Mouse (Mus musculus) erythroblast, embryonic 14.5 days (primary cell): ENCODE results near the gene Camkk1. TPM values are rescaled to one million over a fixed set of nuclear protein-coding genes. Genes with fewer than 3 reads are reported as not detected.

ENCODE experiments used
- H3K27me3 ChIP-seq: 2 replicates; pipeline ENCODE4 v1.6.1; 2012; ENCODE audit warnings: inconsistent platforms; ENCODE audit not compliant: control insufficient read depth
- H3K36me3 ChIP-seq: 2 replicates; pipeline ENCODE4 v1.6.1; 2012; ENCODE audit warnings: mild to moderate bottlenecking, inconsistent platforms; ENCODE audit not compliant: control insufficient read depth
- H3K4me1 ChIP-seq: 2 replicates; pipeline ENCODE4 v1.6.1; 2012; ENCODE audit warnings: inconsistent platforms; ENCODE audit not compliant: control insufficient read depth
- H3K4me3 ChIP-seq: replicated peaks from 2 replicates; pipeline ENCODE3; 2012; ENCODE audit warnings: moderate library complexity, mild to moderate bottlenecking, inconsistent platforms
- H3K9me3 ChIP-seq: 2 replicates; pipeline ENCODE4 v1.6.1; 2012; ENCODE audit warnings: low read length, inconsistent platforms, mixed read lengths; ENCODE audit not compliant: control insufficient read depth
- GATA1 ChIP-seq: IDR thresholded peaks from 2 replicates; pipeline ENCODE4 v1.6.1; 2012; ENCODE audit warnings: low read length, inconsistent platforms, mixed read lengths
- TAL1 ChIP-seq: IDR thresholded peaks from 3 replicates; pipeline ENCODE4 v1.6.1; 2012; ENCODE audit warnings: low read length, inconsistent platforms, mixed read lengths
- polyA plus RNA-seq: library from polyadenylated mRNA; stranded (reverse); fragments of >175 nt; gene quantifications from 2 replicates; pipeline ENCODE4 v1.2.3, GENCODE M21; 2012

The Camkk1 gene
- polyA plus RNA-seq, 1 experiment, result 0.01 TPM

DNA sequence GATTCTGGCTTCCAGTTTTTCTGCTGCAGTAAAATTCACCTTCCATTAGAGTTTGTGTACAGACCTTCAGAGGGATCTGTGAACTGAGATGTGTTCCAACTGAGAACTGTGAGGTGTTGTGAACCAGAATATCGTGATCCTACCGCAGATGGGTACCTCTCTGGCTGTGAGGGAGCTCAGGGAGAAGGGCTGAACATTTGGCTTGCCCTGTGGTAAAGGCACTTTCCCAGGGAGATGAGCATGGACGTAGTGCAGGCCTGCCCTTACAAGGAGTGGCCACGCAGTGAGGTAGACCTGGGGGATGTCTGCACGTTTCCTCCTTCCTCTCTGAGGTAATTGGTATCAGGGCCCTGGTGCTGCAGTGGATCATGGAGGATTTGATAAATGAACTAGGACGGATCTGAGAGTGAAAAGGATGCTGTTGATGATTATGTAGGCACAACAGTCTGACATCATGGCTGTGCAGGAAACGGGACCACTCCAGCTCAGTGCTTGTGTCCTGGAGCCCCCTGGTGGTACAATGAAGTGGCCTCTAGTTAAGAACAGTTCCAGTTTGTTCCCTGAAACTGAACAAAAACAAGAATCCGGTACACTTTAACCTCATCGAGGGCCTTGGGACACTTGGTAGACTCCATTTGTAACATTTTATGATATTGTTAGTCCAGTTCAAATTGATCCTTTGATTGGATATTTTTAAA lies 20.4 kb downstream of the Camkk1 start:
- no peak for TF ChIP-seq GATA1
- TF ChIP-seq TAL1, result no peak
- Histone ChIP-seq H3K9me3 (no peaks in the 10 kb centered on the region), H3K4me3 (no peak overlapping the region), H3K36me3 (no peaks in the 10 kb centered on the region), H3K4me1 (no peaks in the 10 kb centered on the region), H3K27me3 (no peaks in the 10 kb centered on the region)

DNA sequence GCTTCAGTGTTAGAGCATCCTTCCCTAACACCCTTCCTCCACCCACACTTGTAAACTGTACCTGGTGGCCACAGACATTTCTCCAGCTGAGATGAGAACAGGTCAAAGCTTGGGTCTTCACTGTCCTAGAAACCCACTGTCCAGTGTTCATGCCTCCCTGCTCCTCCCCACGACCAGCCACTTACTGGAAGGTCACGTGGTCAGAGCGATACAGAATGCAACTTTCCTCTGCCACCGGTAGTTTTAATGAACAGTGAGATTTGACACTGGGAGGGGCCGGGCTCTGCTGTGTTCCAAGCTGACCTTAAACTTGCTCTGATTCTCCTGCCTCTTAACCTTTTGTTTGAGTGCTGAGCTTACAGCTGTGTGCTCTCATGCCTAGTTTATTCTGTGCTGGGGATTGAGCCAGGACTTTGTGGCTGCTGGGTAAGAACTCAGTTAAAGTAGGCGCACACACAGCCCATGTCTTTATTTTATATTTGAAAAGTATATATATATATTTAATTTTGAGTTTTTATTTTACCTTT lies 25.5 kb downstream of the Camkk1 start:
- Histone ChIP-seq H3K36me3 (no peaks in the 10 kb centered on the region), H3K4me3 (no peak overlapping the region), H3K4me1 (peaks cover 17% of the 10 kb centered on the region), H3K27me3 (no peaks in the 10 kb centered on the region), H3K9me3 (no peaks in the 10 kb centered on the region)
- no peak for TF ChIP-seq GATA1
- TF ChIP-seq TAL1, result no peak

DNA sequence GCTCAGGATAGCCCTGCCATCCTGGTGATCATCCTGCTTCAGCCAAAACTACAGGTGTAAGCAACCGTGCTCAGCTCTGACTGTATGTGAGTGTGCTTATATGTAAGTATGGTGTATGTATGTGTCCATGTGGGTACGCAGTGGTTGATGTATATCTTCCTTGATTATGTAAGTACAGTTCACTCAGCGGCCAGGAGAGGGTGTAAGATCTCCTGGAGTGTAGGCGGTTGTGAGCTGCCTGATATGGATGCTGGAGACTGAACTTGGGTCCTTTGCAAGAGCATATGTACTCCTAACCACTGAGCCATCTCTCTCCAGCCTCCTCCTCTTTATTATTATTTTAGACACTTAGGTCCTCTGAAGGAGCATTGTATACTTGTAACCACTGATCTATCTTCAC lies 26.0 kb downstream of the Camkk1 start:
- no peaks in the 10 kb centered on the region for H3K27me3 ChIP-seq
- H3K9me3 ChIP-seq, result no peaks in the 10 kb centered on the region
- peaks cover 3% of the 10 kb centered on the region for H3K36me3 ChIP-seq
- peaks cover 20% of the 10 kb centered on the region for H3K4me1 ChIP-seq
- no peak for TF ChIP-seq TAL1
- no peak overlapping the region for H3K4me3 ChIP-seq

DNA sequence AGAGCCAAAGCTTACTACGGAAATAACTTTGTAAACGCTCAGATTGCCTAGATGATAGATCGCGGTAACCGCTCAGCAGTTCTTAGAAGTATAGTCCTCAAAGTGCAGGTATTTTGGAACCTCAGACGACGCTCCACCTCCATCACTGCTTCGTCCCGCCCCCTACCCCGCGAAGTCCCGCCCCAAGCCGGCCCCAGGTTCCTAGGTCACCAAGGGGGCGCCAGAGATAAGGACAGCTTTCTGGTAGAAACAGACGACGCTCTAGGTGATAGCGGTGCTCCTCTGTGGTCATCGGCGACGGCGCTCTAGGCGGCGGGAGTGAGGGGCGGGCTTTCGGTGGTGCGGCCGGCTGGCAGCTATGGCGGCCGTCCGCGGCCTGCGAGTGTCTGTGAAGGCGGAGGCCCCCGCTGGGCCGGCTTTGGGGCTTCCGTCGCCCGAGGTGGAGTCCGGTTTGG lies 28.8 kb downstream of the Camkk1 start, which contains the start of gene Ncbp3:
Gene Ncbp3 (plus strand): TSS at position 242 of the 455 bp plus-strand sequence.
- TF ChIP-seq TAL1 (no peak), GATA1 (peak; percentile 72)
- Histone ChIP-seq H3K4me1 (peaks cover 26% of the 10 kb centered on the region), H3K27me3 (no peaks in the 10 kb centered on the region), H3K4me3 (peak within 1 kb of the TSS; percentile 97), H3K9me3 (no peaks in the 10 kb centered on the region), H3K36me3 (peaks cover 28% of the 10 kb centered on the region)

DNA sequence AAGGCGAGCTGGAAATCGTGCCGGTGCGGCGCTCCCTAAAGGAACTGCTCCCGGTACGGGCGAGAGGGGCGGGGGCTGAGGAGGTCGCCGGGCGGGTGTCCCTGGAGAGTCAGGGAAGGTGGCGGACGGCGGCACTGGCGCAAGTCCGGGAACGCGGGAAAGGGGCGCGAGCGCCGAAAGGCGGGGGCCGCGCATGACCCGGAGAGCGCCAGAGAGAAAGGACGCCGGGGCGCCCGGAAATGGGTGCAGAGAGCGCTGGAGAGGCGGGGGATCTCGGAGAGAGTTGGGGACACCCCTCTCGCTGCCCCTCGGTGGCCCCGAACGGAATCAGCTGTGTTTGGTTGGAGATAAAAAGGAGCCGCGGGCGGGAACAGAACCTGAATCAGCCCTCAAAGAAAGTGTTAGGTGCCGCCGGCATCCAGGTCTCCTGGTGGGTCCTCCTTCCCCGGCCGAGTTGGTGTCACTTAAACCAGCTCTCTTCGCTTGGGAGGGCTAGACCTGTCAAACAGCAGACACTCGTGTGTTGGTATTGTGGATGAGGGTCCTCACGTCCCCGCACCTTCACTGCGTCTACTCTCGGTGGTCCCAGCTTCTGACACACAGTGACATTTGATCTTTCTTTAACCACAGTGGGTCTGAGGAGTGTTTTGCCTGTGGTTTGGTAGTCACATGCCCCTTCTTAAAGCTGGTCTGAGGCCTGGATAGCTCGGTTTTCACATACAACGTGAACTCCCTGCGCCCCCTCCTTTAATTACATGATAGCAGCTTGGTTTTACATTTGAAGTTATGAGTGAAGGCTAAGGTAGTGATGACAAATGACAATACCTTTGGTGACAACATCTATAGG lies 29.4 kb downstream of the Camkk1 start:
- H3K27me3 ChIP-seq, result no peaks in the 10 kb centered on the region
- H3K4me3 ChIP-seq, result peak overlapping the region; percentile 97
- peaks cover 26% of the 10 kb centered on the region for H3K4me1 ChIP-seq
- TF ChIP-seq TAL1 (no peak), GATA1 (no peak)
- H3K36me3 ChIP-seq, result peaks cover 35% of the 10 kb centered on the region
- H3K9me3 ChIP-seq, result no peaks in the 10 kb centered on the region

DNA sequence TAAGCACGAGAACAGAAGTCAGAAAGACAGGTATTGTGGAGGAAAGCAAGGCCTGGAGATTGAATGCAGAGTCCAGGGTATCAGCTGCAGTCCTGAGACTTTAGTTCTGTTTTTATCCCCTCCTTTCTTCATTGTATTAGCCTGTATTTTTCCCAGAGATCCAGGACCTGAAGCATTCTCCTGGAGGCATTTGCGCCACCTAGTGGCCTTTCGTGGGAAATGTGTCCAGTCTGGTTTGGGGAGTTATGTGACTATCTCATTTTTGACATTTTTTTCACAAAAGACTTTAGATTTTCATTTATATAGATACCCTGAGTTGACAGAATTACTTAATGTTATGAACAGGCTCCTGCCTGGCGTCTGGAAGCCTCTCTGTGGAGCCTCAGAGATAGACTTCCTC lies 30.5 kb downstream of the Camkk1 start:
- H3K27me3 ChIP-seq, result no peaks in the 10 kb centered on the region
- H3K4me3 ChIP-seq, result peak overlapping the region; percentile 97
- no peaks in the 10 kb centered on the region for H3K9me3 ChIP-seq
- TF ChIP-seq GATA1, result no peak
- TF ChIP-seq TAL1, result no peak
- peaks cover 26% of the 10 kb centered on the region for H3K4me1 ChIP-seq
- peaks cover 46% of the 10 kb centered on the region for H3K36me3 ChIP-seq

DNA sequence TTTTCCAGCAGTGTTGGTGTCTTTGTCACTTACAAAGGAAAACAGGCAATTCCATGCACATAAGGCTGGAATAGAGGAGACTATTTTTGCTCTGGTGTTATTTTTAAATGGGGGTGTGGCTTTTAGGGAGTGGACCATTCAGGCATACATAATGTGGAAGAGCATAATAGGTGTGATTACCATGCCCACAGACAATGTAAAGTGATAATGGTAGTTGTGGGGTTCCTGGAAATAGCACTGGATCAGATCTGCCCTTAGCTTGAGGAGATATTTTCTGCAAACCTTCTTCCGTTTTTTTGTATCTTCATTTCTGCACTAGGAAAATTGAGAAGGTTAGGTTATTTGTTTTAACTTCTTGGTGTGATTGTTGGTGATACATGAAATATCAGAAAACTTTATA lies 34.0 kb downstream of the Camkk1 start:
- Histone ChIP-seq H3K4me3 (no peak overlapping the region), H3K36me3 (peaks cover 80% of the 10 kb centered on the region), H3K9me3 (no peaks in the 10 kb centered on the region), H3K4me1 (peaks cover 36% of the 10 kb centered on the region), H3K27me3 (no peaks in the 10 kb centered on the region)
- TF ChIP-seq TAL1 (no peak), GATA1 (no peak)

DNA sequence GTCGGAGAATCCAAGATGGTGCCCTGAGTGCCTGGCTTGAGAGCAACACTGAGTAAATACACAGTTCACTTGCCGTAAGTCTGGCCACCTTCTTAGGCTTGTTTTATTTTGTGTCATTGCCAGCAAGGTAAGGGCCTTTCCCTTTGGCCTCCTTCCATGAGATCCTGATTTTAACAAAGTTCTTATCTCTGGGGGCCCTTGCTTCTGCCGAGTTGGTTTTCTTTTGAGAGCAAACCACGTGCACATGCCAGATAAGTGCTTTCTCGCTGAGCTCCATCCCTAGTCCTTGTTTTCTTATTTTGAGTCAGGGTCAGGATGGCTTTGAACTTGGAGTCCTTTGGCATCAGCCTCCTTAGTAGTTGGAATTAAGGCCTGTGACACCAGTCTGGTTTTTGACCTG lies 38.9 kb downstream of the Camkk1 start:
- no peak overlapping the region for H3K4me3 ChIP-seq
- no peaks in the 10 kb centered on the region for H3K27me3 ChIP-seq
- no peak for TF ChIP-seq TAL1
- no peak for TF ChIP-seq GATA1
- H3K9me3 ChIP-seq, result no peaks in the 10 kb centered on the region
- peaks cover 22% of the 10 kb centered on the region for H3K4me1 ChIP-seq
- peaks cover 88% of the 10 kb centered on the region for H3K36me3 ChIP-seq

DNA sequence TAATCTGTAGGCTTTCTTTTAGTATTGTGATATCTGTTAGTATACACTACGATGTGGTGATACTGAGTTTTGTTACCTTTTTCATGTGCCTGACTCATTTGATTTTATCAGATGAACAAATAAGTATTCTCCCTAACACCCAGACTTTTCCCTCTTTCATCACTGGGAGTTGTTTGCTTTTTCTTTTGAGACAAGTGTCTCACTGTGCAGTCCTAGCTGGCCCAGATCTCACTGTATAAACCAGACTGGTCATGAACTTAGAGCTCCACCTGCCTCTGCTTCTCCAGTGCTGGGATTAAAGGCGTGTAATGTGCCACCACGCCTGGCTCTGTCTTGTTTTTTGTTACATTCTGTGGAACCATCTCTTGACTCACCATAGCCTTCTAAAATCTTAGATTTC lies 40.8 kb downstream of the Camkk1 start:
- Histone ChIP-seq H3K27me3 (no peaks in the 10 kb centered on the region), H3K36me3 (peaks cover 79% of the 10 kb centered on the region)

More for the DNA sequence above, 40.8 kb downstream of the Camkk1 start:
- TF ChIP-seq TAL1 (no peak), GATA1 (no peak)
- Histone ChIP-seq H3K9me3 (no peaks in the 10 kb centered on the region), H3K4me3 (no peak overlapping the region), H3K4me1 (peaks cover 22% of the 10 kb centered on the region)
